Mouse (Mus musculus) forebrain, embryonic 15.5 days (tissue): ENCODE data around the gene Fam126a. TPM values are rescaled to one million over a fixed set of nuclear protein-coding genes. Genes with fewer than 3 reads are reported as not detected.

Source experiments
- ATAC-seq: fragments of 200-750 bp; cut with Nextera tagmentation; replicated peaks from 2 replicates; pipeline ENCODE4 v1.8.0; 2017; ENCODE audit warnings: mild to moderate bottlenecking, moderate TSS enrichment, moderate library complexity
- H3K27ac ChIP-seq: fragments of 300-500 bp; sonication (generic); replicated peaks from 2 replicates; pipeline ENCODE4 v1.5.1; 2015; ENCODE audit warnings: mild to moderate bottlenecking, inconsistent platforms
- H3K27me3 ChIP-seq: fragments of 300-500 bp; sonication (generic); 2 replicates; pipeline ENCODE4 v1.6.1; 2015; ENCODE audit warnings: inconsistent platforms
- H3K36me3 ChIP-seq: fragments of 300-500 bp; sonication (generic); 2 replicates; pipeline ENCODE4 v1.6.1; 2015; ENCODE audit warnings: mild to moderate bottlenecking, inconsistent platforms
- H3K4me1 ChIP-seq: fragments of 300-500 bp; sonication (generic); 2 replicates; pipeline ENCODE4 v1.6.1; 2015; ENCODE audit warnings: inconsistent platforms
- H3K4me2 ChIP-seq: fragments of 300-500 bp; sonication (generic); replicated peaks from 2 replicates; pipeline ENCODE4 v1.6.1; 2015; ENCODE audit warnings: mild to moderate bottlenecking, inconsistent platforms
- H3K4me3 ChIP-seq: fragments of 300-500 bp; sonication (generic); 2 replicates; pipeline ENCODE4 v1.5.1; 2015; ENCODE audit warnings: mild to moderate bottlenecking, inconsistent platforms
- H3K9ac ChIP-seq: fragments of 300-500 bp; sonication (generic); replicated peaks from 2 replicates; pipeline ENCODE4 v1.6.1; 2015; ENCODE audit warnings: mild to moderate bottlenecking, inconsistent platforms
- H3K9me3 ChIP-seq: fragments of 300-500 bp; sonication (generic); 2 replicates; pipeline ENCODE4 v1.6.1; 2016; ENCODE audit warnings: inconsistent platforms
- WGBS: fragments of 180-500 bp; shearing (Covaris S2); methylation state at CpG from one replicate; pipeline ENCODE4 v1.1.7; 2015; ENCODE audit warnings: mixed read lengths; 5-methylcytosine and 5-hydroxymethylcytosine counted together
- polyA plus RNA-seq: library from polyadenylated mRNA; unstranded; fragments of >200 nt; fragmentation: Nextera tagmentation; extraction: Ambion mirVana; gene quantifications from 2 replicates; pipeline ENCODE4 v1.2.1, GENCODE M21; 2015

The Fam126a gene
- polyA plus RNA-seq, 1 experiment from 2014 or later: 52.3 TPM

DNA sequence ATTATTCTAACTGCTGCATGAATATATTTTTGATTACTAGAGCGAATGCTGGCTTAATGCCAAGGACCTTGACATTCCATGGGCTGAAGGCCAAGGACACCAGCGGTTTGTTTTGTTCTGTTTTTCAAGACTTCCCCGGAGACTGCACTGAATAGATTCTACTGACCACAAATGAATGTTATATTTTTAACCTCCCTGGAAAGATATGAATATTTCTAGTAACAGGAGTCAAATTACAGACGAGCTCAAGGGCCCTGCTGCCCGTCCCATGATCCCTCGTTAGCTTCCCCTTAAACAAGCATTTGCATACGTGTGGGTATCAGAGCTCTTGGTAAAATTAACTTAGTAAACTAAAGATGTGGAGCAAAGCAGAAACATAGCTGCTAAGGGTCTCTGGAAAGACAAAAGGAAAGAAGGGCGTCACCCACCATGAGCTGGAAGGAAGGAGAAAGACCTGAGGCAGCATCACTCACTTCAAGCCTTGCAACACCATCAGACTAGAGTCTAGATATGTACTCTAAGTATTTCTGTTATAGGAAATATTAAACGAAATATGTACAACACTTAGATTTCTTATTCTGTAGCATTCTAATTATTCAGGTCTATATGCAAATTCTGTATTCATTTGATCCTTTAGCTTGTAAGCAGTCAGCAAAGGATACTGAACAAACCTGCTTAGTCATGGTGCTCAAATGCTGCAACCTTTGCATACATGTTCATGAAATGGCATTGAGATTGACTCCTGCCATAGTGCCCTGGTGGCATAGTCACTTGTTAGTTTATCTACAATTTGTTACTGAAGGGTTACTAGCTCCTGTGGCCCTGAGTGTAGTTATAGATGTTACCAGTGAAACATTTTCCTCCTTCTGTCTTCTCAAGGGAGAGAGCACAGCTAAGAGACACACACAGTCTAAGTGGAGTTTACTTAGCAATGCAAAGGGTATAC is 23.0 kb upstream of the Fam126a start:
- no peak overlapping the region for H3K4me3 ChIP-seq
- no peaks in the 10 kb centered on the region; the same call in 1 of the 2 replicates for H3K9me3 ChIP-seq
- H3K4me2 ChIP-seq: no peak overlapping the region
- WGBS: 24% methylated on average over 9 of the region's 9 CpGs
- H3K9ac ChIP-seq: no peak overlapping the region
- no peak for ATAC-seq
- H3K27ac ChIP-seq: no peak overlapping the region
- H3K4me1 ChIP-seq: peaks cover 5% of the 10 kb centered on the region
- no peaks in the 10 kb centered on the region for H3K36me3 ChIP-seq
- H3K27me3 ChIP-seq: no peaks in the 10 kb centered on the region

DNA sequence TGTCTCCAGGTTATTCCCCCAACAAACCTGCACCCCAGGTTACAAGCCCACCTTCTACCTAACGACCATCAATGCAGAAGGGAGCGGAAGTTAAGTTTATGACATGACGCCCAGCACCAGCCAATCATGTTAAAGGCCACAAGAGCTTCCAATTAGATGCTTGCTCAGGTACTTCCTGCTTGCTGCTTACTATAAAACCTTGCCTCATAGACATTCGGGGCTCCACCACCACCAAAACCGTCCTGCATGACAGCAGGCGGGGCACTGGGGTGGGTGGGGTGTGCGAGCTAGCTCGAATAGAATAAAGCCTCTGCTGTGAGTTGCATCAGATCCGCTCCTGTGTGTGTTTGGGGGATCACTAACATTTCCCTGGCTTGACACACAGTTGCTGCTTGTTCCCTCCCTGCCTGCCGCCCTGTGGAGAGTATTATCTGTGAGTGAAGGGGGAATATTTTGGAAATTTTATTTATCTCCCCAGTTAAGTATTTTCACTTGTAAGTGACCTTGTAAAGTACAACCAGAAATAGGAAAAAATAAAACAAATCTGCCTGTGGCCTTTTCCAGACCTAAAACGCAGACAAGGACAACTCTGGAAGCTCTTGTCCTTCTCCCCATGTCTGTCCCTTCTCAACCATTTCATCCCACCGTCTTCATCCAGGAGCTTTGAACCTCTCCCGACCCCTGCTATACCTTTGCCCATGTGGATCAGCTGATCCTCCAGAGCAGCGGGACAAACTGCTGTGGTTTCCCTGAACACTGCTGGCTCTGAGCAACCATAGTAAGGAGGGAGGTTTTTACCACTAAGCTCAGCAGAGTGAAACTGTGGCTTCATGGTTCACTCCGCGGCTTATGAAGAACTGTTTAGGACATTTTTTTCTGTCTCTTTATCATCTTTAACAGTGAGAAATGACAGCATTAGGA is 21.5 kb upstream of the Fam126a start:
- no peak overlapping the region for H3K4me2 ChIP-seq
- no peaks in the 10 kb centered on the region for H3K36me3 ChIP-seq
- peaks cover 13% of the 10 kb centered on the region for H3K4me1 ChIP-seq
- H3K9me3 ChIP-seq: no peaks in the 10 kb centered on the region; the same call in 1 of the 2 replicates
- H3K4me3 ChIP-seq: no peak overlapping the region
- no peak overlapping the region for H3K9ac ChIP-seq
- H3K27me3 ChIP-seq: no peaks in the 10 kb centered on the region
- no peak for ATAC-seq
- 70% methylated on average over 16 of the region's 16 CpGs for WGBS
- H3K27ac ChIP-seq: no peak overlapping the region

DNA sequence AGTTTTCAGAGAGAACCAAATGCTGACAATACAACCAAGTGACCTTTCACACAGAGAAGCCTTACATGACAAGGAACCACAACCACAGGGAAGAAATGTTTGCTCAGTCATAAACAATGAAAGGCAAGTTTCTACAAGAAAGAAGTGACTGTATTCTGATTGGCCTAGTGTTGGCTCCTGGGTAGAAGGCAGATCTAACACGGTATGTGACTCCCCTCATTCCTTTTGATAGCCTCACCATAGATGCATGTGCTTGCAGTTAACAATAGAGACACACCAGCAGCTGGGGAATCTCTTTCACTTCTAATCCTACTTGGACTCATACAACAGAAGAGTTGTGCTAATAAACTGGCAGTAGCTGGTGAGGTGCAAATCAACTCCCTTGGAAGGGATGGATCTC is 17.3 kb upstream of the Fam126a start:
- no peak overlapping the region for H3K4me2 ChIP-seq
- H3K9ac ChIP-seq: no peak overlapping the region
- H3K4me3 ChIP-seq: no peak overlapping the region
- H3K9me3 ChIP-seq: no peaks in the 10 kb centered on the region
- no peaks in the 10 kb centered on the region for H3K36me3 ChIP-seq
- H3K27ac ChIP-seq: no peak overlapping the region
- H3K27me3 ChIP-seq: no peaks in the 10 kb centered on the region
- no peak for ATAC-seq
- H3K4me1 ChIP-seq: peaks cover 20% of the 10 kb centered on the region
- 30% methylated on average over 1 of the region's 1 CpGs for WGBS

DNA sequence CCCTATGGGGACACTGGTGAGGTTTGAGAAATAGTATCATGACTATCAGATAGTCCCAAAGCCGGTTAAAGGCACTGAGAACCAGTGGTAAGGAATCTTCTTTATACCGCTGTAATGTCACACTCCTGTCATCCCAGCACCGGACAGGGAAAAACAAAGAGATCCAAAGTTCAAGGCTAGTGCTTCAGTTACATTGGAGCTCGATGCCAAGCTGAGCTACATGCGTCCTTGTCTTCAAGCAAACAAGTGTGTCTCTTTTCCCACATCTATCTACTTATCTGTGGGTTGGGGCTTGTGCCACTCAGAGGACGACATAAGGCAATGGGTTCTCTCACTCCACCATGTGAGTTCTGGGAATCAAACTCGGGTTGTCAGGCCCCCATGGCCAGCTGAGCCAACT is 16.5 kb upstream of the Fam126a start:
- ATAC-seq: no peak
- Histone ChIP-seq H3K9ac (no peak overlapping the region), H3K27me3 (no peaks in the 10 kb centered on the region), H3K4me1 (peaks cover 20% of the 10 kb centered on the region), H3K4me2 (no peak overlapping the region), H3K4me3 (no peak overlapping the region), H3K36me3 (no peaks in the 10 kb centered on the region), H3K27ac (peak overlapping the region; percentile 78), H3K9me3 (no peaks in the 10 kb centered on the region)
- WGBS: 84% methylated on average over 7 of the region's 7 CpGs

DNA sequence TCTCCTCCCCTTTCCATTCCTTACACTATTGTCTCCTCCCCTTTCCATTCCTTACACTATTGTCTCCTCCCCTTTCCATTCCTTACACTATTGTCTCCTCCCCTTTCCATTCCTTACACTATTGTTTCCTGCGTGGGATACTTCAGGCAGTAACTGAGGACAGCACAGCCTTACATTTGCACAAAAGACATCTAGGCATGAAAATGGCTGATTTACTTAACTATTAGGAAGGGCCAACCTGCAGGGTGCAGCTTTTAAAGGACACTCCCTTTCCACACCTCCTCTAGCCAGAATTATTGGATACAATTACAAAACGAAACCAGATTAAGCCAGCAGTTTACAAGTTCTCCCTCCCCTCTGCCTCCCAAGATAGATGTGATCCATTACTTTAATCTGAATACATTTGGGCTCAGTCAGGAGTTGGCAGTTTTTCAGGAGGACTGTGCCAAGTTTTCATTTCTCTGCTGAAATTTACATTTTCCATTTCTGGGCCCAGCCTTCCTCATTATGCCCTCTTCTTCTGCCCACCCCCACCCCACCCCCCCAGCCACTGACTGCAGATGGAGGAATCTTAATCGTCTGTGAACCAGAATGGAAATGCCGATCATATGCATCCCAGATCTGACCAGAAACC is 15.6 kb upstream of the Fam126a start:
- Histone ChIP-seq H3K9ac (no peak overlapping the region), H3K4me1 (peaks cover 20% of the 10 kb centered on the region), H3K9me3 (no peaks in the 10 kb centered on the region), H3K4me3 (peak overlapping the region; percentile 16; the same call in 1 of the 2 replicates), H3K27ac (peak overlapping the region; percentile 78), H3K36me3 (no peaks in the 10 kb centered on the region), H3K4me2 (peak overlapping the region; percentile 22; the same call in 1 of the 2 replicates), H3K27me3 (no peaks in the 10 kb centered on the region)
- ATAC-seq: peak; percentile 86
- WGBS: 19% methylated on average over 4 of the region's 4 CpGs

DNA sequence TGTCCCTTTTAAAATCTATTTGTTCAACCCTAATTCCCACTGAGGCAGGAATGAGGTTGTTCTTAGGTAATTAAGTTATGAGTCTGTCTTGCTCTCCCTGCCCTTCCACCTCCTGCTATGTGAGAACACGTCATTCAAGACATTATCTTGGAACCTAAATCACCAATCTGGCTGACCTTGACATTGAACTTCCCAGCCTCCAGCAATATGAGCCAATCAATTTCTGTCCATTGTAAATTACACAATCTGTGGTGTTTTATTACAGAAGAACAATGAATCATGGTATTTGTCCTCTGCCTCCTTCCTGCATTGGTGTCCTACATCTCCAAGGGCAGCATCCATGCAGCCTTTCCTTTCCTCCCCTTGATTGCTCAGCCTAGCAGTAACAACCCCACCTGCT is 13.9 kb upstream of the Fam126a start:
- H3K4me3 ChIP-seq: no peak overlapping the region
- peaks cover 20% of the 10 kb centered on the region for H3K4me1 ChIP-seq

DNA sequence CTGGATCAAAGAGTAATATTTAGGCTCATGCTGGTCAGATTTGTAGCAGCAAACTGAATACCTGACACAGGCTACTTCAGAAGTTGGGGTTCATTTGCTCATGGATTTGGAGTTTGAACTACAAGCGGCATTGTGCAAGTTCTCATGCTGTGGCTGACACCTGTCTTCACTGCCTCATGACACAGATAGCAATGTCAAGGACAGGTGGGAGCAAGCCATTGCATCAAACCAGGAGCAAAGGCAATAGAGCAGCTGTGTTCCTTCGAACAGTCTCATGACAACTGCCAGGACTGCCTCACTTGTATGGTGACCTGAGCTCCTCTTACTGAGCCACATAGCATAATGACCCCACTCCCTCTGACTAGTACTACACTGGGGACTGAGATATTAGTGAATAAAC is 12.9 kb upstream of the Fam126a start:
- 91% methylated on average over 2 of the region's 2 CpGs for WGBS
- no peaks in the 10 kb centered on the region for H3K27me3 ChIP-seq
- no peak overlapping the region for H3K4me3 ChIP-seq
- H3K27ac ChIP-seq: no peak overlapping the region
- no peak overlapping the region for H3K9ac ChIP-seq
- no peaks in the 10 kb centered on the region for H3K9me3 ChIP-seq
- no peak overlapping the region for H3K4me2 ChIP-seq
- peaks cover 20% of the 10 kb centered on the region for H3K4me1 ChIP-seq
- no peak for ATAC-seq
- H3K36me3 ChIP-seq: no peaks in the 10 kb centered on the region

More for the DNA sequence above, 13.9 kb upstream of the Fam126a start:
- no peak for ATAC-seq
- Histone ChIP-seq H3K4me2 (no peak overlapping the region), H3K9me3 (no peaks in the 10 kb centered on the region), H3K27me3 (no peaks in the 10 kb centered on the region), H3K27ac (no peak overlapping the region), H3K36me3 (no peaks in the 10 kb centered on the region), H3K9ac (no peak overlapping the region)
- 45% methylated on average over 1 of the region's 1 CpGs for WGBS

DNA sequence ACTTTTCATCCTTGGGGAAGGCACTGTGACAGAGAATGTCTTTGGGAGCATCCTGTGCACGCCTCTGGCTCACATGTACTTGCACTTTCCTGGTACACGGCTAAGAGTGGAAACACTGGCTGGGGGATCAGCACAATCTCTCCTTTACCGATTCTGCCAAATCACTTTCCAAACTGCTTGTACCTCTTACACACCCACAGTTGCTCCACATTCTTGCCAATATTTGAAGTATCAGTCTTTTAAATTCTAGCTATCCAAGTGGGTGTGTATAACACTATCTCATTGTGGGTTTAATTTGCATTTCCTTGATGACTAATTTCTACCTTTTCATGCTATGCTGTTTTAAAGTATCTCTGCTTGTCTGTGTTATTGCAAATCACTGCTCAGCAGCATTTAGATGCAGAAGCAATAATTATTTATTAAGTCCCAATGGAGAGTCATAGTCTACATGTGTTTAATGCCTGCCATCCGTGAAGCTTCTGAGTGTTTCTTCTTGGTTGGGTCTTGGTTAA is 10.9 kb upstream of the Fam126a start:
- Histone ChIP-seq H3K27me3 (no peaks in the 10 kb centered on the region), H3K27ac (no peak overlapping the region), H3K9me3 (no peaks in the 10 kb centered on the region), H3K4me1 (peaks cover 5% of the 10 kb centered on the region), H3K4me3 (no peak overlapping the region), H3K4me2 (no peak overlapping the region), H3K36me3 (no peaks in the 10 kb centered on the region), H3K9ac (no peak overlapping the region)
- WGBS: 84% methylated on average over 4 of the region's 4 CpGs
- ATAC-seq: no peak

DNA sequence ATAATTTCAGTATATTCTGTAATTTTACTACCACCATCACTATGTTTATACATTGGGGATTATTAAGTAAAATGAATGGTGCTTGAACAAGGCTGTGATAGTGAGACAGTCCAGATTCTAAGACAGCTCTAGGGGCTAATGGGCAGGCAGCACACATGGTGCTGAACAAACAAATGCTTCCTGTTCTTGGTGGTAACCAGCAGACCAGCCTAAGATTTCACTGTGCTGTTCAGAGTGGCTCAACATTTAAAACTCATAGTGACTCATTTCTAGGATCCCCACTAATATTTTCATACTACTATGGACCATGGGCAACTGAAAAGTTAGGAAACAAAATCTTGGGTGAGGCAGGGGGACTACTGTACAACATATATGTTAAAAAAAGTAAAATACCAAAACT is 10.1 kb upstream of the Fam126a start:
- no peaks in the 10 kb centered on the region for H3K27me3 ChIP-seq
- no peak overlapping the region for H3K9ac ChIP-seq
- no peaks in the 10 kb centered on the region for H3K36me3 ChIP-seq
- H3K27ac ChIP-seq: no peak overlapping the region
- ATAC-seq: no peak
- no peak overlapping the region for H3K4me3 ChIP-seq
- H3K4me1 ChIP-seq: no peaks in the 10 kb centered on the region; the same call in 1 of the 2 replicates
- H3K9me3 ChIP-seq: no peaks in the 10 kb centered on the region
- H3K4me2 ChIP-seq: no peak overlapping the region

DNA sequence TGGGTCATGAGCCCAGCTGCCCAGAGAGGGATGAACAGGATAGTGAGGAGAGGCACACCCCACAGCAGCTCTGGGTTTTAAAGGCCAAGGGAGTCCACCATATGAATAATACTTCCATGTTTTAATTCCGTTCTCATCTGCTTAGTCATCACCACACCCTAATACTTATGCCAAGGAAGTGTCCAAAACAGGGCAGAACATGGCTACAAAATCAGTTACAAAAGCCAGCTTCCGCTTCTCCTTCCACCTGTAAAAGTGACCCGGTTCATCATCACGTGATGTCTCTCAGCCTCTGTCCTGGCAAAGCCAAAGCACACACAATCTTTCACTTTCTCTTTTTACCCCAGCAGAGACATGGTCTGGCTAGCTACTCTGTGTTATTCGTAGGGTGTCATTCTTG is 8.9 kb upstream of the Fam126a start:
- no peaks in the 10 kb centered on the region for H3K4me1 ChIP-seq
- no peak overlapping the region for H3K9ac ChIP-seq
- no peak overlapping the region for H3K27ac ChIP-seq
- H3K27me3 ChIP-seq: no peaks in the 10 kb centered on the region
- H3K36me3 ChIP-seq: no peaks in the 10 kb centered on the region
- 91% methylated on average over 5 of the region's 5 CpGs for WGBS
- ATAC-seq: no peak
- H3K4me3 ChIP-seq: no peak overlapping the region
- no peaks in the 10 kb centered on the region for H3K9me3 ChIP-seq
- H3K4me2 ChIP-seq: no peak overlapping the region

DNA sequence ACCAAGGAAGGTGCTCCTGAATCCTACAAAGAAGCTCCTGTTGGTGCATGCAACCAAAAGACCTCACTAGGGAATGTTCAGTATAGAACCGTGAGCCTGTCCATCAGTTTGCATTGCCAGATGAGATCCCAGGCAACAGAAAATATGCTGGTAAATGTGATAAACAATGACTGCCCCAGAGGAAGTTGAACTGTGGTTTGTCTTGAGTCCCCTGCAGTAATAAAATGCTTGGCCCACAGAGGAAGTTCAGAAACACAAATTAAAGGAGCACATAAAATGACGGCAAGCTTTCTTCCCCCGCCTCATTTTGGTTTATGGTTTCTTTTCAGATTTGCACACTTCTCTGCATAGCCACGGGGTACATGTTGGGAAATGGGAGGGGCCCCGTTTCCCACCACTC is 8.3 kb upstream of the Fam126a start:
- no peak overlapping the region for H3K4me2 ChIP-seq
- H3K27ac ChIP-seq: no peak overlapping the region
- no peak overlapping the region for H3K9ac ChIP-seq
- no peaks in the 10 kb centered on the region for H3K9me3 ChIP-seq
- no peaks in the 10 kb centered on the region for H3K27me3 ChIP-seq
- no peak for ATAC-seq
- H3K36me3 ChIP-seq: no peaks in the 10 kb centered on the region
- no peaks in the 10 kb centered on the region for H3K4me1 ChIP-seq
- WGBS: 74% methylated on average over 5 of the region's 5 CpGs
- no peak overlapping the region for H3K4me3 ChIP-seq
